ENCODE assay signal across 8 mouse cellular contexts in the genomic region with DNA sequence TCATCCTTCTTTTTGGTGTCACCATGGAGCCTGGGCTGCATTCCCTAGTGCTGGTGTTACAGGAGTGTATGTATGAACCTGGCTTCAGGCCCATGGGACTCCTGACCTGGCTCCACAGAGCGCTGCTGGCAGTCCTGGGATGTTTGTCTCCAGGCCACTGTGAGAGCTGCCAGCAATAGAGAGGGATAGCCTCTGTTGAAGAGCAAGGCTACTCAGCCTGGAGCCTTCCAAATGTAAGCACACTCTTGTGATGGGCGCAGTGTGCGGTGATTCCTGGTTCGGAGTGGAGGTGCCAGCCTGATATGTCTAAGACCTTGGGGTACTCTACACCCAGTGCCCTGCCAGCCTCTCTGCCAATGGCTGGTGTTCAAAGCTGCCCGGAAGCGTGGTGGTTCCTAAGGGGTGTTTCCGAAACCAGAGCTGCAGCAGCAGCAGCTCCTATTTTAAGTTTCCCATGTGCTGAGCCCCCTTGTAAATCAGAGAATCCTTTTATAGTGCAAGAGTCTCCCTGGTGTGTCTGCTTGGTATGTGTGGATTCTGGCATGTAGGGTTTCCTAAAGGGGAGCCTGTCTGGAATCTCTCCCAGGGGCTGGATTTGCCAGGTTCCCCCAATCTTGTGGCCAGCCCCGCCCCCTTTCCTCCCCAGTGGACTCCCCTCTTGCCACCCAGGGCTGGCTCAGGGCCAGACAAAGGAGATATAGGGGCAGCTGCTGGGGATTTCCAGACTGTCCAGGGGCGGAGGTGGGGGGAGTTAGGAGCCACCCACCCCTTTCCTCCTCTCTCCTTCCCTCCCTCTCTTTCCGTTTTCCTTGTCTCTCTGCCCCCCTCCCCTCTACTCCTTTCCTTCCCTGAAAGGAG. TPM values are rescaled to one million over a fixed set of nuclear protein-coding genes. Genes with fewer than 3 reads are reported as not detected.
DNase-seq lines count a peak whose midpoint lies in the region; ATAC-seq and TF ChIP-seq lines count a peak whose summit lies in the region.

No protein-coding gene starts in this region.

- peak overlapping the region; percentile 97 for H3K4me2 ChIP-seq in limb, embryonic 12.5 days

- H3K27me3 ChIP-seq in embryonic facial prominence, embryonic 10.5 days (replicated peaks; ENCODE audit: low read depth, poor library complexity, severe bottlenecking) = peaks cover 66% of the 10 kb centered on the region
- H3K27me3 ChIP-seq in limb, embryonic 12.5 days = peaks cover 30% of the 10 kb centered on the region; the same call in 1 of the 2 replicates

- no peak for DNase-seq in left cerebral cortex, adult 2 months (ENCODE audit: extremely low spot score in 1 of 2, low spot score in 2 of 2)
- DNase-seq in left cerebral cortex, adult 8-10 months (ENCODE audit: low spot score in 2 of 2) = no peak
- no peak for DNase-seq in embryonic facial prominence, embryonic 10.5 days (ENCODE audit: low spot score)
- DNase-seq in heart, postnatal 14 days = peak; percentile 47 to 72
- DNase-seq in spleen, postnatal 36 days (ENCODE audit: low spot score in 2 of 2) = no peak
- DNase-seq in layer of hippocampus, adult 18-20 months (ENCODE audit: low spot score in 2 of 2) = no peak
- DNase-seq in gastrocnemius, adult 2 months = no peak

- intact Hi-C loops in left cerebral cortex, adult 2 months (cut with DNase I) = no loop called here
- intact Hi-C loops in heart, postnatal 14 days (cut with DNase I) = loop anchor here (5.0 kb wide), 1 partner anchor 216 kb away; no protein-coding TSS in a partner anchor
- intact Hi-C loops in gastrocnemius, adult 2 months (cut with DNase I) = no loop called here

- 70% methylated on average over 10 of the region's 10 CpGs for WGBS in embryonic facial prominence, embryonic 10.5 days
- WGBS in limb, embryonic 12.5 days = 62% methylated on average over 10 of the region's 10 CpGs

- no peaks in the 10 kb centered on the region for H3K9me3 ChIP-seq in embryonic facial prominence, embryonic 10.5 days
- H3K9me3 ChIP-seq in limb, embryonic 12.5 days = no peaks in the 10 kb centered on the region

- H3K9ac ChIP-seq in limb, embryonic 12.5 days (replicated peaks) = peak overlapping the region; percentile 23; the same call in 1 of the 2 replicates

- no peak for TF ChIP-seq CTCF in left cerebral cortex, adult 2 months (IDR thresholded peaks at IDR 0.05)
- no peak for TF ChIP-seq CTCF in gastrocnemius, adult 2 months (IDR thresholded peaks at IDR 0.05)

- H3K4me1 ChIP-seq in embryonic facial prominence, embryonic 10.5 days = peaks cover 50% of the 10 kb centered on the region
- peaks cover 26% of the 10 kb centered on the region for H3K4me1 ChIP-seq in limb, embryonic 12.5 days (replicated peaks)

- 0 out of 2 replicates have a peak overlapping the region, but pooled peaks have one; percentile 32 for H3K27ac ChIP-seq in left cerebral cortex, adult 2 months
- H3K27ac ChIP-seq in embryonic facial prominence, embryonic 10.5 days (replicated peaks) = no peak overlapping the region
- H3K27ac ChIP-seq in limb, embryonic 12.5 days = no peak overlapping the region
- H3K27ac ChIP-seq in gastrocnemius, adult 2 months = no peak overlapping the region

- no peak for ATAC-seq in limb, embryonic 12.5 days (ENCODE audit: insufficient number of reproducible peaks, insufficient read depth, low FRiP score, low TSS enrichment, low read depth)

- peak overlapping the region; percentile 73; the same call in 1 of the 2 replicates for H3K4me3 ChIP-seq in left cerebral cortex, adult 2 months
- H3K4me3 ChIP-seq in embryonic facial prominence, embryonic 10.5 days = 0 out of 2 replicates have a peak overlapping the region, but pooled peaks have one; percentile 76
- H3K4me3 ChIP-seq in limb, embryonic 12.5 days (replicated peaks) = peak overlapping the region; percentile 63; the same call in 1 of the 2 replicates
- H3K4me3 ChIP-seq in gastrocnemius, adult 2 months = no peak overlapping the region

- H3K36me3 ChIP-seq in embryonic facial prominence, embryonic 10.5 days (replicated peaks) = no peaks in the 10 kb centered on the region
- H3K36me3 ChIP-seq in limb, embryonic 12.5 days = no peaks in the 10 kb centered on the region

RNA-seq across cellular contexts. Expression of a gene that starts 9.0 kb away (rescaled TPM):
- 10 to 100 TPM; 64.4 to 78.6 TPM for total RNA-seq in left cerebral cortex, adult 2 months (2021)
- 10 to 100 TPM; 72.5 to 74.5 (median 73.4) TPM for total RNA-seq in left cerebral cortex, adult 8-10 months (2022)
- polyA plus RNA-seq in embryonic facial prominence, embryonic 10.5 days (2016; fragmentation: Nextera tagmentation; extraction: Ambion mirVana) = 2.4 TPM in 2 replicates
- 10 to 100 TPM; 24.8 to 25.1 TPM for total RNA-seq in heart, postnatal 14 days (2021)
- 7.3 and 7.4 TPM in 2 replicates for polyA plus RNA-seq in limb, embryonic 12.5 days (2016; fragmentation: Nextera tagmentation; extraction: Ambion mirVana)
- total RNA-seq in layer of hippocampus, adult 18-20 months (2021) = 10 to 100 TPM; 79.8 to 88.1 TPM
- 1 to 10 TPM; 5.9 to 7.5 TPM for total RNA-seq in gastrocnemius, adult 2 months (2021)

RNA-seq across cellular contexts. Expression of a gene that starts 44.0 kb away (rescaled TPM):
- total RNA-seq in left cerebral cortex, adult 2 months (2021) = 10 to 100 TPM; 87.2 to 91.9 TPM
- 10 to 100 TPM; 70.3 to 77.2 (median 75.1) TPM for total RNA-seq in left cerebral cortex, adult 8-10 months (2022)
- 3.3 TPM in 2 replicates for polyA plus RNA-seq in embryonic facial prominence, embryonic 10.5 days (2016; fragmentation: Nextera tagmentation; extraction: Ambion mirVana)
- total RNA-seq in heart, postnatal 14 days (2021) = 10 to 100 TPM; 16.1 to 19.6 TPM
- 5.1 and 5.5 TPM in 2 replicates for polyA plus RNA-seq in limb, embryonic 12.5 days (2016; fragmentation: Nextera tagmentation; extraction: Ambion mirVana)
- 10 to 100 TPM; 81.5 to 85.4 TPM for total RNA-seq in layer of hippocampus, adult 18-20 months (2021)
- total RNA-seq in gastrocnemius, adult 2 months (2021) = 10 to 100 TPM; 43.2 to 48.6 TPM

RNA-seq across cellular contexts. Expression of a gene that starts 54.4 kb away (rescaled TPM):
- under 1 TPM; 0.18 to 0.37 TPM for total RNA-seq in left cerebral cortex, adult 2 months (2021)
- total RNA-seq in left cerebral cortex, adult 8-10 months (2022) = under 1 TPM; 0.20 to 0.50 (median 0.28) TPM
- polyA plus RNA-seq in embryonic facial prominence, embryonic 10.5 days (2016; fragmentation: Nextera tagmentation; extraction: Ambion mirVana) = 0.05 and 0.07 TPM in 2 replicates
- under 1 TPM; 0.02 to 0.05 TPM for total RNA-seq in heart, postnatal 14 days (2021)
- 0.05 and 0.14 TPM in 2 replicates for polyA plus RNA-seq in limb, embryonic 12.5 days (2016; fragmentation: Nextera tagmentation; extraction: Ambion mirVana)
- under 1 TPM; 0.13 to 0.40 TPM for total RNA-seq in layer of hippocampus, adult 18-20 months (2021)
- under 1 TPM in 1 of 2 experiments, not detected in 1; 0.03 TPM for total RNA-seq in gastrocnemius, adult 2 months (2021)

Comparison
In these comparisons a context has a peak if more than half of its experiments do, and no peak if none do; other contexts are left out.
1. DNase-seq: peak in heart, postnatal 14 days (2 of 2); none in left cerebral cortex, adult 2 months (0 of 2), left cerebral cortex, adult 8-10 months (0 of 2), embryonic facial prominence, embryonic 10.5 days (single experiment), spleen, postnatal 36 days (0 of 2), layer of hippocampus, adult 18-20 months (0 of 2) and gastrocnemius, adult 2 months (single experiment).